Mouse (Mus musculus): ENCODE measurements around the gene H1foo. TPM values are rescaled to one million over a fixed set of nuclear protein-coding genes. Genes with fewer than 3 reads are reported as not detected.

H1foo gene
- polyA plus RNA-seq, 1 experiment, result not detected

DNA sequence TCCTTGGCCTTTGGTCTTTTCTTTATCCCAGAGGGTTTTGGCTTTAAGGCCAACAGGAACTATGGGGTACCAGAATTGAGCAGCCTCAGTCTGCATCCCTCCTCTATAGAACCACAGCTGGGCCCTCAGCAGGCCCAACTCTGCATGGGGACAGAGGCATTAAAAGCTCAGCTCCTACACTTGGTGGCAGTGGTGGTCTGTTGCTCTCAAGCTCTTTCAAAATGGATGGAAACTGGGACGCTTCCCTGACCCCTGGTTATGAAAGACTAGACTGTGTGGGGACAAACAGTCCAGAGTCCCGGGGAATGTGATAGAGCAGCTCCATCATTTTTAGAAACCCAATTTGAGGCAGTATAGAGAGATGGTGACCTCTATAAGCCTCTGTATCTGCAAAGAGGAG, 6.7 kb upstream of the H1foo start:
- Histone ChIP-seq H3K4me1 (ENCODE audit: control insufficient read depth, insufficient read depth, insufficient read length) (peaks cover 3% of the 10 kb centered on the region; the same call in 1 of the 2 replicates), H3K4me3 (ENCODE audit: extremely low read depth, insufficient read depth, insufficient read length) (no peak overlapping the region), H3K27ac (ENCODE audit: insufficient read depth, low read length) (no peak overlapping the region), H3K27me3 (ENCODE audit: control insufficient read depth, insufficient read depth, low read length) (no peaks in the 10 kb centered on the region), H3K36me3 (ENCODE audit: control insufficient read depth, insufficient read depth, low read length) (no peaks in the 10 kb centered on the region)
- no peak for TF ChIP-seq POLR2A (IDR thresholded peaks at IDR 0.05; ENCODE audit: low read depth, low read length)
- DNase-seq (ENCODE audit: low read depth in 1 of 2, low spot score in 2 of 2), result no peak
- 92% methylated on average over 2 of the region's 2 CpGs for WGBS

DNA sequence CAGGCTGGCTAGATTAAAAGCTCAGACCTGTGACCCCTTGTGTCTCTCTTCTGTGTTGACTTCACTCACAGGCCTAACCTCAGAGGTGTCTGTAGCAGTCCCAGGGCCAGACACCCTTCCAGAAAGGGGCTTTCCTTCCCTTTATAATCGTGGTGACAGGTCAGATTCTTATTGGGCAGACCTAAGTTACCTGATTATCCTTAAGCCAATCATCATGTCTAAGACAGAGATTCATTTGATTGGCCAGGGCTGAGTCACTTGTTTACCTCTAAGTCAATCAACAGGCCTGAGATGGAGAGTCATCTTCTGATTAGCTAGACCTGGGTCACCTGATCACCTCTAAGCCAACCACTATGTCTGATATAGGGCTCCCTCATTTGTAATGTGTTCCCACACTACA, 5.9 kb upstream of the H1foo start:
- Histone ChIP-seq H3K4me3 (ENCODE audit: extremely low read depth, insufficient read depth, insufficient read length) (no peak overlapping the region), H3K27ac (ENCODE audit: insufficient read depth, low read length) (no peak overlapping the region), H3K4me1 (ENCODE audit: control insufficient read depth, insufficient read depth, insufficient read length) (peaks cover 3% of the 10 kb centered on the region; the same call in 1 of the 2 replicates), H3K36me3 (ENCODE audit: control insufficient read depth, insufficient read depth, low read length) (no peaks in the 10 kb centered on the region), H3K27me3 (ENCODE audit: control insufficient read depth, insufficient read depth, low read length) (no peaks in the 10 kb centered on the region)
- WGBS, result 93% methylated on average over 1 of the region's 1 CpGs
- no peak for DNase-seq (ENCODE audit: low read depth in 1 of 2, low spot score in 2 of 2)
- TF ChIP-seq CTCF (IDR thresholded peaks at IDR 0.05; ENCODE audit: extremely low read depth, insufficient read depth, insufficient read length, insufficient replicate concordance) (no peak), POLR2A (IDR thresholded peaks at IDR 0.05; ENCODE audit: low read depth, low read length) (no peak)

DNA sequence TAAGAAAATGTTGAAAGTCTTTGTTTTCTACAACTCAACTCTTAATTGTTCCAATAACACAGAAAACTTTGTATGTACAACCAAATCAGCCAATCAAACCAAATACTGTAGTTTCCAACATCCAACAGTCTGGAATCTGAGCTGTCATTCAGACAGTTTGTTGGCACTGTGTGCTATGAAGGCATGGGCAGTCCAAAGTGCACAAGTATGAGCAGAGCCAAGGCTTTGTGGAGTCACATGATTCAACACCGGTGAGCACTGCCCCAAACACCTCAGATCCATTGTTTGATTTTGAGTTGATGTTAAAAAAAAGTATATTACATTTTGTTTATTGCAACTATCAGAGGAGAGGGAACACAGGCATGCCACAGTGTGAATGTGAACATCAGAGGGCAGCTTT, 4.1 kb upstream of the H1foo start:
- Histone ChIP-seq H3K27ac (ENCODE audit: insufficient read depth, low read length) (no peak overlapping the region), H3K4me1 (ENCODE audit: control insufficient read depth, insufficient read depth, insufficient read length) (peaks cover 3% of the 10 kb centered on the region; the same call in 1 of the 2 replicates), H3K36me3 (ENCODE audit: control insufficient read depth, insufficient read depth, low read length) (no peaks in the 10 kb centered on the region), H3K27me3 (ENCODE audit: control insufficient read depth, insufficient read depth, low read length) (no peaks in the 10 kb centered on the region), H3K4me3 (ENCODE audit: extremely low read depth, insufficient read depth, insufficient read length) (no peak overlapping the region)
- WGBS, result 88% methylated on average over 1 of the region's 1 CpGs
- no peak for DNase-seq (ENCODE audit: low read depth in 1 of 2, low spot score in 2 of 2)
- no peak for TF ChIP-seq POLR2A (IDR thresholded peaks at IDR 0.05; ENCODE audit: low read depth, low read length)
- no peak for TF ChIP-seq CTCF (IDR thresholded peaks at IDR 0.05; ENCODE audit: extremely low read depth, insufficient read depth, insufficient read length, insufficient replicate concordance)

DNA sequence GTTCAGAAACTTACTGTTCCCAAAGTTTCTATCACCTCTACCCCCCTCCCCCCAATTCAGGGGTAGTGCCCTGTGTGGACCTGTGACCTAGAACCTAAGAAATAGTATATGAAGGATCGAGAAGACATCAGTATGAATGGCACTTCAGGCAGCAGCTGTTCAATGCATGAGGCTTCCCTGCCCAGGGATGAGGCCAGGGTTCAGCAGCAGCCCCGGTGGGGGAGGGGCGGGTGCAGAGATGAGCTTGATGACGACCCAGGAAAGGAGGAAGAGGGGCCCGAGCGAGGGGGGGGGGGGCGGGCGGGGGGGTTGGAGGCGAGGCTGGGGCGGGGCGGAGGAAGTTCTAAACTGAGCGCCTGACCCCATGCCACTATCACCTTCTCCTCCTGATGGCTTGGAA, 3.6 kb upstream of the H1foo start:
- H3K4me3 ChIP-seq (ENCODE audit: extremely low read depth, insufficient read depth, insufficient read length), result no peak overlapping the region
- H3K36me3 ChIP-seq (ENCODE audit: control insufficient read depth, insufficient read depth, low read length), result no peaks in the 10 kb centered on the region
- DNase-seq (ENCODE audit: low read depth in 1 of 2, low spot score in 2 of 2), result no peak
- peaks cover 5% of the 10 kb centered on the region; the same call in 1 of the 2 replicates for H3K4me1 ChIP-seq (ENCODE audit: control insufficient read depth, insufficient read depth, insufficient read length)
- WGBS, result 21% methylated on average over 7 of the region's 12 CpGs
- TF ChIP-seq POLR2A (IDR thresholded peaks at IDR 0.05; ENCODE audit: low read depth, low read length) (no peak), CTCF (IDR thresholded peaks at IDR 0.05; ENCODE audit: extremely low read depth, insufficient read depth, insufficient read length, insufficient replicate concordance) (no peak)
- H3K27ac ChIP-seq (ENCODE audit: insufficient read depth, low read length), result no peak overlapping the region
- no peaks in the 10 kb centered on the region for H3K27me3 ChIP-seq (ENCODE audit: control insufficient read depth, insufficient read depth, low read length)

DNA sequence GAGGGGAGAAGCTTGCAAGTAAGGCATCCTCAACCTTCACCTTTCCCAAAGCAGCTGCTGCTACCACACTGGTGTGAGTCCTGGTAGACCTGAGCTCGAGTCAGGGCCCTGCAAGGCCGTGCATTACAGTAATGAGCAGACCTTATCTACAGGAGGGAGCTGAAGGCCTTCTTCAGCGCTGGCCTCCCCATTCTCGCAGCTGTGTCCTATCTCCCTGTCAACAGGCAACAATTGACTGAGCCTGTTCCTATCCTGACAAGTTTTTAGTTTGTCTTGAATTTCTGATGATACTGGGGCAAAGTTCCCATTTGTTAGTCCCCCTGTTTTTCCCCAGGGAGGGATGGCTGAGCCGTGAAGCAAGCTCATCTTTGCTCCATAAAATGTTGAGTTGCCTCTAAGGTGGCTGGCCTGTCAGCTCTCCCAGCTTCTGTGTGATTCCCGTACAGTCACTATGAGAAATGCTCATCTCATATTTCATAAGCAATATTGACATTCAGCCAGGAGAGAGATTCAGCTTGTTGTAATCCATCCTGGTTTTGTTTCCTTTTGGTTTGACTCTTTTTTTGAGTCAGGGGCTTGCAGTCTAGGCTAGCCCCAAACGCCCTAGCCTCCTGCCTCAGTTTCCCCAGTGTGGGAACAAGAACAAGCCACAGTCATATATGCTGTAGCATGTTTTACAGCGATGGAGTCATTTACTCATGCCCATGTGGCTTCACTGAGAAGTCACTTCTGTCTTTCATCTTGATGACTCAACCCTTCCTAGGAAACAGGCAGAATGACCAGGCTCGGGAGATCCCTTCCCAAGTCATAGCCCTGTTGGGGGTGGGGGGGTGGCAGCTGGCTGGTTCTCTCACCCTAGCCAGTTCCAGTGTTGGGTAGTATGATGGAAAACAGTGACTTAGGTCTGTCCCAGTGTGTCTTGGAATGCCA, 975 bp upstream of the H1foo start:
- 77% methylated on average over 9 of the region's 9 CpGs for WGBS
- TF ChIP-seq CTCF (IDR thresholded peaks at IDR 0.05; ENCODE audit: extremely low read depth, insufficient read depth, insufficient read length, insufficient replicate concordance), result no peak
- TF ChIP-seq POLR2A (IDR thresholded peaks at IDR 0.05; ENCODE audit: low read depth, low read length), result no peak
- DNase-seq (ENCODE audit: low read depth in 1 of 2, low spot score in 2 of 2), result no peak
- Histone ChIP-seq H3K27ac (ENCODE audit: insufficient read depth, low read length) (no peak overlapping the region), H3K27me3 (ENCODE audit: control insufficient read depth, insufficient read depth, low read length) (no peaks in the 10 kb centered on the region), H3K36me3 (ENCODE audit: control insufficient read depth, insufficient read depth, low read length) (no peaks in the 10 kb centered on the region), H3K4me3 (ENCODE audit: extremely low read depth, insufficient read depth, insufficient read length) (no peak overlapping the region), H3K4me1 (ENCODE audit: control insufficient read depth, insufficient read depth, insufficient read length) (peaks cover 10% of the 10 kb centered on the region; the same call in 1 of the 2 replicates)

DNA sequence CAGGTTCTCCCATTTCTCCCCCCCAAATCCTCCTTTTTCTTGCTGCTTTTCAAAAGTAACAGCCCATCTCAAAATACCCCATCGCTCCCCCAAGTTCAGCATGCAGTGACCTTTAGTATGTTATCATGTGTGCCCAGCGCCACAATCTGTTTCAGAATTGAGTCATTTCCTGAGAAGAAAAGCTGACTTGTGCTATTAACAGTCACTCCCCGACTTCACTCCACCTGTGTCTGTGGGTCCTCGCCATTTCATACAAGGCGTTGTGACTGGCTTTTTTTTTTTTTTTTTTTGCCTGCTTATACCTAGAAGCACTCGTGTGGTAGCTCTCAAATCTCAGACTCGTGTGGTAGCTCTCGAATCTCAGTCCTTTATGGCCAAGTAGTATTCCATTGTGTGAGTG, 895 bp downstream of the H1foo start:
- no peak for DNase-seq (ENCODE audit: low read depth in 1 of 2, low spot score in 2 of 2)
- Histone ChIP-seq H3K4me3 (ENCODE audit: extremely low read depth, insufficient read depth, insufficient read length) (no peak overlapping the region), H3K27me3 (ENCODE audit: control insufficient read depth, insufficient read depth, low read length) (no peaks in the 10 kb centered on the region), H3K36me3 (ENCODE audit: control insufficient read depth, insufficient read depth, low read length) (no peaks in the 10 kb centered on the region), H3K4me1 (ENCODE audit: control insufficient read depth, insufficient read depth, insufficient read length) (peaks cover 10% of the 10 kb centered on the region; the same call in 1 of the 2 replicates), H3K27ac (ENCODE audit: insufficient read depth, low read length) (no peak overlapping the region)
- no peak for TF ChIP-seq POLR2A (IDR thresholded peaks at IDR 0.05; ENCODE audit: low read depth, low read length)
- TF ChIP-seq CTCF (IDR thresholded peaks at IDR 0.05; ENCODE audit: extremely low read depth, insufficient read depth, insufficient read length, insufficient replicate concordance), result no peak
- WGBS, result 47% methylated on average over 8 of the region's 8 CpGs

DNA sequence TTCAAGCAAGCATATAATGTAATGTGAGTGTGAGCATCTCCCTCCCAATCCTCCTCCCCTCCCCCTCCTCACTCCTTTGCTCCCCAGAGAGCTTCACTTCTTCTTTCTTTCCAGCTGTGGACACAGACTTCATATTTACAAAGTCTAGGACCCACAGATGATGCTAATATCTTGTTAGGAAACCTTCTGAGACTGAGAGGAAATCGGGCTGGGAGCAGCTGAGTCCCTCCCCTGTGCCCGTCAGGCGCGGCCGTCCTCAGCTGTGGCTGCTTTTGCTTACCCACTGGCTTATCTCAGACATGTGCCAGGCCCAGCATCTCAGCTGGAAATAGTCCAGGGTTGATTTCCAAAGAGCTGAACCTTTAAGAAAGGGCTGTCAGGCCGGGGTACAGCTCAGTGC, 1.7 kb downstream of the H1foo start:
- no peak for TF ChIP-seq CTCF (IDR thresholded peaks at IDR 0.05; ENCODE audit: extremely low read depth, insufficient read depth, insufficient read length, insufficient replicate concordance)
- no peak for TF ChIP-seq POLR2A (IDR thresholded peaks at IDR 0.05; ENCODE audit: low read depth, low read length)
- H3K36me3 ChIP-seq (ENCODE audit: control insufficient read depth, insufficient read depth, low read length), result no peaks in the 10 kb centered on the region
- no peak overlapping the region for H3K4me3 ChIP-seq (ENCODE audit: extremely low read depth, insufficient read depth, insufficient read length)
- WGBS, result 20% methylated on average over 6 of the region's 6 CpGs
- H3K4me1 ChIP-seq (ENCODE audit: control insufficient read depth, insufficient read depth, insufficient read length), result peaks cover 9% of the 10 kb centered on the region; the same call in 1 of the 2 replicates
- H3K27ac ChIP-seq (ENCODE audit: insufficient read depth, low read length), result no peak overlapping the region
- no peaks in the 10 kb centered on the region for H3K27me3 ChIP-seq (ENCODE audit: control insufficient read depth, insufficient read depth, low read length)
- no peak for DNase-seq (ENCODE audit: low read depth in 1 of 2, low spot score in 2 of 2)

Measured in spleen, adult 2 months (tissue).